Mouse (Mus musculus) midbrain, embryonic 14.5 days (tissue): Measurements from ENCODE around the gene Arsg. TPM values are rescaled to one million over a fixed set of nuclear protein-coding genes. Genes with fewer than 3 reads are reported as not detected.

ENCODE experiments used
- ATAC-seq: fragments of 200-750 bp; cut with Nextera tagmentation; 2 replicates; pipeline ENCODE4 v1.8.0; 2017; ENCODE audit warnings: moderate number of reproducible peaks, moderate library complexity; ENCODE audit not compliant: low FRiP score, low TSS enrichment
- DNase-seq: peaks from one replicate; pipeline ENCODE4 v3.0.0-alpha.2; 2015
- H3K27ac ChIP-seq: fragments of 300-500 bp; sonication (generic); replicated peaks from 2 replicates; pipeline ENCODE4 v1.5.1; 2014; ENCODE audit warnings: mild to moderate bottlenecking, low read depth, low read length, moderate library complexity
- H3K27me3 ChIP-seq: fragments of 300-500 bp; sonication (generic); 2 replicates; pipeline ENCODE4 v1.6.1; 2014; ENCODE audit warnings: low read length, control low read depth, mixed read lengths; ENCODE audit not compliant: control insufficient read depth, insufficient read depth
- H3K36me3 ChIP-seq: fragments of 300-500 bp; sonication (generic); 2 replicates; pipeline ENCODE4 v1.6.1; 2014; ENCODE audit warnings: low read length, control low read depth; ENCODE audit not compliant: control insufficient read depth, insufficient read depth
- H3K4me1 ChIP-seq: fragments of 300-500 bp; sonication (generic); 2 replicates; pipeline ENCODE4 v1.6.1; 2014; ENCODE audit warnings: mild to moderate bottlenecking, antibody characterized with exemption, low read length, control low read depth; ENCODE audit not compliant: control insufficient read depth, insufficient read depth
- H3K4me2 ChIP-seq: fragments of 300-500 bp; sonication (generic); 2 replicates; pipeline ENCODE4 v1.6.1; 2014; ENCODE audit warnings: mild to moderate bottlenecking, low read length, moderate library complexity
- H3K4me3 ChIP-seq: fragments of 300-500 bp; sonication (generic); replicated peaks from 2 replicates; pipeline ENCODE4 v1.5.1; 2014; ENCODE audit warnings: low read depth, low read length
- H3K9ac ChIP-seq: fragments of 300-500 bp; sonication (generic); replicated peaks from 2 replicates; pipeline ENCODE4 v1.6.1; 2014; ENCODE audit warnings: mild to moderate bottlenecking, low read length, moderate library complexity
- H3K9me3 ChIP-seq: fragments of 300-500 bp; sonication (generic); 2 replicates; pipeline ENCODE4 v1.6.1; 2016; ENCODE audit warnings: low read length, control low read depth, mixed read lengths; ENCODE audit not compliant: control insufficient read depth
- WGBS: fragments of 180-500 bp; shearing (Covaris S2); extraction: QIAGEN DNeasy Blood & Tissue Kit; methylation state at CpG from one replicate; pipeline ENCODE4 v1.1.7; 2014; 5-methylcytosine and 5-hydroxymethylcytosine counted together
- polyA plus RNA-seq: library from polyadenylated mRNA; unstranded; fragments of >200 nt; fragmentation: Nextera tagmentation; extraction: Ambion mirVana; gene quantifications from 2 replicates; pipeline ENCODE4 v1.2.1, GENCODE M21; 2014

Gene Arsg
- polyA plus RNA-seq, 1 experiment from 2014 or later, result 2.7 TPM

DNA sequence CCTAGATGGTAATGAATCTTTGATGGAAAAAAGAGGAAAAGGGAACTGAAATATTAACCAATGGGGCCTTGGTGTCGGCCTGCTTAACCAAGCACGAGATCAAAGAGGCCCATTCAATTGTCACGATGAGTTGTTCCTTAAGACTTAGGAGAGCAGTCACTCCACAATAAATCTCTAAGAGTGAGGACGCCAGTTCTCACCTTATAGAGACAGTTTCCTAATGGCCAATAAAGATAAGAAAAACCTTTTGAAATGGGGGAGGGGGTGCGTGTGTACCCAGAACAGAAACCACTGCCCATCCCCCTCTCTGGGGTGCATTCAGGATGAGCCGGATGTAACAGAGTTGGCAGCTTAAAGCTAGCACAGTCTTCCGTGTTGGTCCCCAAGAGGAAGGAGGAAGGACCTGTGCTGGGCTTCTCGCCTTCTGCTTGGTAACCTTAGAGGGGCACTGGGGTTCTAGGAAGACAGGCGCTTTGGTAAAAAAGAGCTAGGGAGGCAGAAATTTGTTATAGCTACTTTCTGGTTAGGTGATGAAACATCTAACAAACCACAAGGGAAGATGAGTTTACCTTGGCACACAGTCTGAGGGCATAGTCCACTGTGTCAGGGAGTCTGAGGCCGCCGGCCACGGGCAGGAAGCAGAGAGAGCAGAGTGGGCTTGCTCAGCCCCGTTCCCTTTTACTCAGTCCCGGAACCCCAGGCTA lies 22.7 kb downstream of the Arsg start:
- DNase-seq (no peak), ATAC-seq (no peak)
- Histone ChIP-seq H3K27me3 (no peaks in the 10 kb centered on the region), H3K4me3 (no peak overlapping the region), H3K9ac (no peak overlapping the region), H3K4me1 (peaks cover 16% of the 10 kb centered on the region), H3K9me3 (no peaks in the 10 kb centered on the region), H3K36me3 (no peaks in the 10 kb centered on the region), H3K4me2 (no peak overlapping the region), H3K27ac (no peak overlapping the region)
- 52% methylated on average over 14 of the region's 14 CpGs for WGBS

DNA sequence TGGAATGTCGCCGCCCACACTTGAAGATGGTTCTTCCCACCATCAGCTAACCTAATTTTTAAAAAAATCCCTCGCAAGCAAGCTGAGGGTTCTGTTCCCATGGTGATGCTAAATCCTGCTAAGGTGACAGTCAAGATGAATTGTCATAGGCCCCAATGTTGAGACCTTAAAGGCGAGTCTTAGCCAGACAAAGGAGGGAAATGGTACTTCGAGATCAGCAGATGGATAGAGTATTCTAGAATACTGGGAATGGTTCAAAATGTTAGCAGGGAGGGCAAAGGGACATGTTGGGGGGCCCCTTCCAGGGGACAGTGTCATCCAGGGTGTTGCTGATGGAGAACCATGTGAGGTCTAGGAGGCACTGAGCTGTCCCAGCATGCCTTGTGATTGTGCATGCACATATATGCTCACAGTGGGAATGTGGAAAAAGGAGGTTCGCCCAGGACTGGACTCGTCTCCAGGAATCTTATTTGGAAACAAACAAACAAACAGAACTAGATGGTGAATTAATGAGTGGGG lies 23.4 kb downstream of the Arsg start:
- peaks cover 16% of the 10 kb centered on the region for H3K4me1 ChIP-seq
- no peak overlapping the region for H3K4me2 ChIP-seq
- H3K27me3 ChIP-seq, result no peaks in the 10 kb centered on the region
- WGBS, result 89% methylated on average over 7 of the region's 7 CpGs
- no peak for ATAC-seq
- no peak for DNase-seq
- no peak overlapping the region for H3K4me3 ChIP-seq
- no peaks in the 10 kb centered on the region for H3K36me3 ChIP-seq
- no peak overlapping the region for H3K9ac ChIP-seq
- no peaks in the 10 kb centered on the region for H3K9me3 ChIP-seq
- H3K27ac ChIP-seq, result no peak overlapping the region

DNA sequence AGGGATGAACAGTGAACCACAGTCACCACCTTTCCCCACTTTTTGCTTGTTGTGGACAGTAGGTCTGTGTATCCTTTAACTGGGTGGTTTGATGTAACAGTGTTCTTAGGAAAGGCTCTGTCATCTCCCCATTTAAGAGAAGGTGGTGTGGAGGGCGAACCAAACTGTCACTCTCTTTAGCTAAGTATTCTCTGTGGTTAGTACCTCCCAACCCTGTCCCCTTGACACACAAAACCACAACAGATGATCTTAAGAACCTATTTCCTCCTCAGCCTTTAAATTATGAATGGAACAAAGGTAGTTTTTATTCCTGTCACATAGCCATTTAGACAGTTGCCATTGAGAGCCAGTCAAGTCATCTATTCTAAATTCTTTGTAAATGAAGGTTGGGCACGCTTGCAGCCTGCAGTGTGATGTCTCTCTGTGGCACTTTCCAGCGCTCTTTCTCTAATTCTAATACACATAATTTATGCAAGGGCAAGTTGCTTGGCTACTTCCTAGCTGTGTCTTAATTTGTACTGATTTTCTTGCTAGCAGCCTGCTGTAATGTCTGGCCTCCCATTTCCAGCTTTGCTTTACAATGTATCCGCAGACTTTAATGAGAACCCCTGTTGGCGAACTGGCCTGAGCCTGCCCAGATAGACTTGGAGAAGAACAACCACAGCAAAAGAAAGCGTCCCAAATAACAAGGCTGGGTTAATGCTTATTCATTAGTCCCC lies 24.0 kb downstream of the Arsg start:
- no peaks in the 10 kb centered on the region for H3K36me3 ChIP-seq
- no peaks in the 10 kb centered on the region for H3K9me3 ChIP-seq
- WGBS, result 38% methylated on average over 6 of the region's 6 CpGs
- no peak overlapping the region for H3K27ac ChIP-seq
- H3K9ac ChIP-seq, result no peak overlapping the region
- no peak overlapping the region for H3K4me2 ChIP-seq
- H3K4me1 ChIP-seq, result peaks cover 16% of the 10 kb centered on the region
- H3K4me3 ChIP-seq, result no peak overlapping the region
- no peak for ATAC-seq
- DNase-seq, result peak; percentile 42
- no peaks in the 10 kb centered on the region for H3K27me3 ChIP-seq

DNA sequence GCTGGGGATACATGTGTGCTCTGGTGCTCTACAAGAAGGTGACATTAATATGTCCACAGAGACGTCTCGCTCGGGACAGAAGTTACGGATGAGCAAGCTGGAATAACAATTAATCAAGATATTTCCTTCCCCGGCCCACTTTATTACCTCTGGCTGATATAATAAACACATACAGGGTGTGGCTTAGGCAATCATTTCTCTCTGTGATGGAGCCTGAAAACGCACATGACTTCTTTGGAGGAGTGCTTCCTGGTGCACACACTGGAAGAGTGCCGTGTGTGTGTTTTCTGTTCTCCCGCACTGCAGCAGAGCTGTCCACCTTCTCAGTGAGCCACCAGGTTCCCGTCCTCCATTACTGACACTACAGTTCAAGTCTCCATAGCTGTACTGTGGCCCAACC lies 24.8 kb downstream of the Arsg start:
- Histone ChIP-seq H3K27ac (no peak overlapping the region), H3K36me3 (no peaks in the 10 kb centered on the region), H3K9me3 (no peaks in the 10 kb centered on the region), H3K4me1 (peaks cover 16% of the 10 kb centered on the region), H3K4me3 (no peak overlapping the region), H3K27me3 (no peaks in the 10 kb centered on the region), H3K9ac (no peak overlapping the region), H3K4me2 (no peak overlapping the region)
- ATAC-seq (no peak), DNase-seq (no peak)
- 83% methylated on average over 9 of the region's 9 CpGs for WGBS

DNA sequence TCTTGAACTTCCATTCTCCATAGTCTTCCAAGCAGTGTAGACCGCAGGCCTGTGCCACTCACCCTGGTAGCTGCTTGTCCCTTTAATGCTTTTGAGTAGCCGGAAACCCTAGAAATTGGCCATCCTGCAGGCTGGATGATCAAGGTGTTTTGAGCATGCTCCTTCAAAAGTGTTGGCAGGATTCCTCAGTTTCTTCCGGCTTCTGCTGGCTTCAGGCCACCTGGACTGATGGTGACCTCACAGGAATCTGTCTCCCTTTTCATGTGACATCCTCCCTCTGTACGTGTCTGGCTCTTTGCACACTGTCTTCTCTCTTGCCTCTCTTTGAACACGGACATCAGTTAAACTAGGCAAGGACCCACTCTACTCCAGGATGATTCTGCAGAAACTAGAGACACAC lies 27.0 kb downstream of the Arsg start:
- H3K9ac ChIP-seq, result no peak overlapping the region
- H3K4me3 ChIP-seq, result no peak overlapping the region
- DNase-seq (no peak), ATAC-seq (no peak)
- no peaks in the 10 kb centered on the region for H3K27me3 ChIP-seq
- WGBS, result 89% methylated on average over 5 of the region's 5 CpGs
- H3K36me3 ChIP-seq, result no peaks in the 10 kb centered on the region
- peaks cover 16% of the 10 kb centered on the region for H3K4me1 ChIP-seq
- H3K27ac ChIP-seq, result no peak overlapping the region
- no peaks in the 10 kb centered on the region for H3K9me3 ChIP-seq
- H3K4me2 ChIP-seq, result no peak overlapping the region

DNA sequence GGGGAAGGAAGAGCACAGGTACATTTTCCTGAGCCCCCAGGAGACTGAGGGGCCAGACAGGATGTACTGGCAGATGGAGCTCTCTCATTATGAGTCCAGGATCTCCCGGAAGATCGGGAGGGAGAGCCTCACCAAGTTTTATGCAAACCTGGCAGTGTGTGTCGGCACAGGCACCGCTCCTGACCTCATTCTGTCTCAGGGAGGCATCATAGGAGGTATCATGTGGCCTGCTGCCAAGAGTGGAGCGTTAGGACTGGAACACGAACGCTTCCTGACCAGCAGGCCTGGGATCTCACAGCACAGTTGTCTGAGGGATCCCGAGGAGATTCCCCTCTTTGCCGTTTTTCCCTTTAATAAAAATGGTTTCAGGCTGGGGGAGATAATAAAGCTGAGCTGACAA lies 31.8 kb downstream of the Arsg start:
- Histone ChIP-seq H3K27ac (no peak overlapping the region), H3K36me3 (no peaks in the 10 kb centered on the region), H3K4me3 (no peak overlapping the region), H3K9ac (no peak overlapping the region), H3K4me2 (no peak overlapping the region), H3K4me1 (no peaks in the 10 kb centered on the region), H3K9me3 (no peaks in the 10 kb centered on the region), H3K27me3 (no peaks in the 10 kb centered on the region)
- ATAC-seq (no peak), DNase-seq (peak; percentile 44)
- 61% methylated on average over 9 of the region's 9 CpGs for WGBS

DNA sequence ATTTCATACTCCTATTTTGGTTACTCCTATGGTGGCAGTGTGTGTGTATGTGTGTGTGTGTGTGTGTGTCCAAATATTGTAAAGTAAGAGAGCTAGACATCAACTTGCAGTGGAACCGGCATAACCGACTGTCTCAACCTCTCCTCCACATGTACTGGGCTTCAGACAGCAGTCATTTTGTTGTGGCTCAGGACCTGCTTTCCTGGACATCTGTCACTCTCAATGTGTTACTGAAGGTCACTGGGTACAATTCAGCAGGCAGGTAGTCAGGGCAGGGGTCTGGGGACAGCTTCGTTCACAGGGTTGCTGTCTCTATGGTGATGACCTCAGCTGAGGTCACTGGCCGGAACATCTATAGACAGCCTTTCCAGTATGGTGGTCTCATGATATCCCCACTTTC lies 32.6 kb downstream of the Arsg start:
- H3K27ac ChIP-seq, result no peak overlapping the region
- no peak overlapping the region for H3K9ac ChIP-seq
- H3K27me3 ChIP-seq, result no peaks in the 10 kb centered on the region
- 85% methylated on average over 4 of the region's 4 CpGs for WGBS
- ATAC-seq, result no peak
- DNase-seq, result no peak
- H3K4me1 ChIP-seq, result no peaks in the 10 kb centered on the region
- no peak overlapping the region for H3K4me3 ChIP-seq
- H3K9me3 ChIP-seq, result no peaks in the 10 kb centered on the region
- H3K36me3 ChIP-seq, result no peaks in the 10 kb centered on the region
- H3K4me2 ChIP-seq, result no peak overlapping the region

DNA sequence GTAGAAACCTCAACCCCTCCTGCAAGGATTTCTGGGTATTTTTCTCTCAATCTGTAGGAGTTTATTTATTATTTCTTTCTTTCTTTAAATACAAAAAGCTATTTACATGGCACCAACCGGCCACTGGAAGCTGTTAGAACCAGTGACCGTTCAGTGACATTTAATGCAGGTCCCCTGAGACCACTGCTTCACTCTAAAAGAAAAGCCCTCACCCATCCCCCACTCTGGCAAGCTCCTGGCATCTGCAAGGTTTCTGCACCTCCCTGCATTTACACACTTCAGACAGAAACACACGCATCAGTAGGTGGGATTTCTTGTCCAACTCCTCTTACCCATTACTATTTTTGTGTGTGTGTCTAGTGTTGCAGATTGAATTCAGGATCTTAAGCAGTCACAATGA lies 33.9 kb downstream of the Arsg start:
- H3K9ac ChIP-seq, result no peak overlapping the region
- H3K27ac ChIP-seq, result no peak overlapping the region
- 51% methylated on average over 3 of the region's 3 CpGs for WGBS
- H3K4me3 ChIP-seq, result no peak overlapping the region
- H3K9me3 ChIP-seq, result no peaks in the 10 kb centered on the region; the same call in 1 of the 2 replicates
- H3K4me1 ChIP-seq, result no peaks in the 10 kb centered on the region
- H3K36me3 ChIP-seq, result no peaks in the 10 kb centered on the region
- ATAC-seq, result no peak
- no peaks in the 10 kb centered on the region for H3K27me3 ChIP-seq
- H3K4me2 ChIP-seq, result no peak overlapping the region
- DNase-seq, result peak; percentile 33
